Mouse (Mus musculus) liver, postnatal 0 days (tissue): ENCODE data around the gene Tex38. TPM values are rescaled to one million over a fixed set of nuclear protein-coding genes. Genes with fewer than 3 reads are reported as not detected.

ENCODE experiments used
- ATAC-seq: fragments of 200-750 bp; cut with Nextera tagmentation; 2 replicates; pipeline ENCODE4 v1.8.0; 2017; ENCODE audit warnings: mild to moderate bottlenecking, moderate library complexity
- DNase-seq: peaks from one replicate; pipeline ENCODE4 v3.0.0-alpha.2; 2016
- H3K27ac ChIP-seq: fragments of 300-500 bp; sonication (generic); 2 replicates; pipeline ENCODE4 v1.5.1; 2014; ENCODE audit warnings: antibody characterized with exemption, moderate library complexity, mild to moderate bottlenecking, low read depth
- H3K27me3 ChIP-seq: fragments of 300-500 bp; sonication (generic); 2 replicates; pipeline ENCODE4 v1.6.1; 2014; ENCODE audit warnings: low read length, control low read depth, mixed read lengths; ENCODE audit not compliant: insufficient read depth
- H3K36me3 ChIP-seq: fragments of 300-500 bp; sonication (generic); replicated peaks from 2 replicates; pipeline ENCODE4 v1.6.1; 2014; ENCODE audit warnings: mild to moderate bottlenecking, control low read depth, low read length, moderate library complexity, mixed read lengths; ENCODE audit not compliant: insufficient read depth
- H3K4me1 ChIP-seq: fragments of 300-500 bp; sonication (generic); 2 replicates; pipeline ENCODE4 v1.6.1; 2014; ENCODE audit warnings: antibody characterized with exemption, mild to moderate bottlenecking, control low read depth; ENCODE audit not compliant: insufficient read depth
- H3K4me2 ChIP-seq: fragments of 300-500 bp; sonication (generic); 2 replicates; pipeline ENCODE4 v1.6.1; 2014; ENCODE audit warnings: low read depth, mild to moderate bottlenecking, low read length, moderate library complexity, mixed read lengths
- H3K4me3 ChIP-seq: fragments of 300-500 bp; sonication (generic); 2 replicates; pipeline ENCODE4 v1.5.1; 2014; ENCODE audit warnings: low read depth, low read length
- H3K9ac ChIP-seq: fragments of 300-500 bp; sonication (generic); replicated peaks from 2 replicates; pipeline ENCODE4 v1.6.1; 2014; ENCODE audit warnings: mild to moderate bottlenecking, moderate library complexity
- H3K9me3 ChIP-seq: fragments of 300-500 bp; sonication (generic); 2 replicates; pipeline ENCODE4 v1.6.1; 2016; ENCODE audit warnings: mild to moderate bottlenecking, control low read depth, low read length, mixed read lengths
- CTCF ChIP-seq: sonication (generic); IDR thresholded peaks from 2 replicates; pipeline ENCODE4 v1.5.1; 2016; ENCODE audit warnings: antibody characterized with exemption, low read depth
- EP300 ChIP-seq: IDR thresholded peaks from 2 replicates; pipeline ENCODE4 v1.6.1; 2016; ENCODE audit warnings: antibody characterized with exemption, low read depth, mild to moderate bottlenecking
- WGBS: fragments of 180-500 bp; shearing (Covaris S2); extraction: QIAGEN DNeasy Blood & Tissue Kit; methylation state at CpG from one replicate; pipeline ENCODE4 v1.1.7; 2014; ENCODE audit not compliant: insufficient replicate concordance; 5-methylcytosine and 5-hydroxymethylcytosine counted together
- polyA plus RNA-seq: library from polyadenylated mRNA; unstranded; fragments of >200 nt; fragmentation: Nextera tagmentation; extraction: Ambion mirVana; gene quantifications from 2 replicates; pipeline ENCODE4 v1.2.1, GENCODE M21; 2015

The Tex38 gene
- polyA plus RNA-seq, 1 experiment from 2014 or later, result 0.22 TPM

- Histone ChIP-seq H3K4me1 (peaks cover 18% of the 10 kb centered on the region), H3K36me3 (peaks cover 5% of the 10 kb centered on the region; the same call in 1 of the 2 replicates), H3K27ac (peak overlapping the region; percentile 92), H3K27me3 (no peaks in the 10 kb centered on the region), H3K9ac (peak overlapping the region; percentile 95), H3K4me3 (peak overlapping the region; percentile 97), H3K4me2 (peak overlapping the region; percentile 89), H3K9me3 (no peaks in the 10 kb centered on the region)
- ATAC-seq (no peak), DNase-seq (no peak)
- 27% methylated on average over 13 of the region's 13 CpGs for WGBS
- TF ChIP-seq EP300 (no peak), CTCF (no peak)
Measured at GRCm38 (mm10) chr4:115738481-115738985, 42.3 kb downstream of the Tex38 start.

- no peaks in the 10 kb centered on the region for H3K9me3 ChIP-seq
- peak; percentile 99 for DNase-seq
- H3K27ac ChIP-seq, result peak within 1 kb of the TSS; percentile 92
- no peaks in the 10 kb centered on the region for H3K27me3 ChIP-seq
- H3K36me3 ChIP-seq, result no peaks in the 10 kb centered on the region; the same call in 1 of the 2 replicates
- H3K4me2 ChIP-seq, result peak within 1 kb of the TSS; percentile 89
- TF ChIP-seq CTCF (peak; percentile 65), EP300 (peak; percentile 18; the same call in 1 of the 2 replicates)
- peaks cover 18% of the 10 kb centered on the region for H3K4me1 ChIP-seq
- WGBS, result 1% methylated on average over 45 of the region's 45 CpGs
- ATAC-seq, result peak; percentile 100
- H3K4me3 ChIP-seq, result peak within 1 kb of the TSS; percentile 97
- peak within 1 kb of the TSS; percentile 95 for H3K9ac ChIP-seq
Measured at GRCm38 (mm10) chr4:115737551-115738041, 43.2 kb downstream of the Tex38 start, which contains the start of gene Efcab14. Gene Efcab14 (plus strand): TSS chr4:115737744.

- Histone ChIP-seq H3K27me3 (no peaks in the 10 kb centered on the region), H3K27ac (no peak overlapping the region), H3K4me3 (no peak overlapping the region), H3K4me1 (peaks cover 18% of the 10 kb centered on the region), H3K4me2 (no peak overlapping the region), H3K9ac (no peak overlapping the region), H3K36me3 (no peaks in the 10 kb centered on the region), H3K9me3 (no peaks in the 10 kb centered on the region)
- TF ChIP-seq EP300 (no peak), CTCF (no peak)
- WGBS, result 61% methylated on average over 4 of the region's 4 CpGs
- DNase-seq (no peak), ATAC-seq (no peak)
Measured at GRCm38 (mm10) chr4:115734867-115735266, 46.0 kb downstream of the Tex38 start.

- no peaks in the 10 kb centered on the region for H3K27me3 ChIP-seq
- no peak for DNase-seq
- H3K9ac ChIP-seq, result no peak overlapping the region
- H3K4me2 ChIP-seq, result no peak overlapping the region
- peaks cover 10% of the 10 kb centered on the region for H3K4me1 ChIP-seq
- no peaks in the 10 kb centered on the region for H3K9me3 ChIP-seq
- no peak for TF ChIP-seq CTCF
- no peaks in the 10 kb centered on the region for H3K36me3 ChIP-seq
- ATAC-seq, result no peak
- H3K4me3 ChIP-seq, result no peak overlapping the region
- H3K27ac ChIP-seq, result no peak overlapping the region
- 56% methylated on average over 5 of the region's 5 CpGs for WGBS
Measured at GRCm38 (mm10) chr4:115733746-115734145, 47.1 kb downstream of the Tex38 start.

GRCm38 (mm10) chr4:115732223-115732818, 48.5 kb downstream of the Tex38 start:
- Histone ChIP-seq H3K27me3 (no peaks in the 10 kb centered on the region), H3K9ac (no peak overlapping the region), H3K4me3 (no peak overlapping the region), H3K27ac (no peak overlapping the region), H3K4me1 (peaks cover 4% of the 10 kb centered on the region), H3K9me3 (no peaks in the 10 kb centered on the region), H3K36me3 (no peaks in the 10 kb centered on the region), H3K4me2 (no peak overlapping the region)
- TF ChIP-seq EP300 (no peak), CTCF (no peak)
- DNase-seq (no peak), ATAC-seq (no peak)
- WGBS, result 23% methylated on average over 3 of the region's 3 CpGs

GRCm38 (mm10) chr4:115731588-115732222, 49.1 kb downstream of the Tex38 start:
- TF ChIP-seq CTCF (peak; percentile 94), EP300 (no peak)
- WGBS, result 14% methylated on average over 7 of the region's 7 CpGs
- Histone ChIP-seq H3K4me3 (no peak overlapping the region), H3K9ac (no peak overlapping the region), H3K9me3 (no peaks in the 10 kb centered on the region), H3K4me1 (no peaks in the 10 kb centered on the region), H3K4me2 (no peak overlapping the region), H3K27ac (no peak overlapping the region), H3K36me3 (no peaks in the 10 kb centered on the region), H3K27me3 (no peaks in the 10 kb centered on the region)
- peak; percentile 81 for DNase-seq
- peak; percentile 70 for ATAC-seq

Other genes with a start within 250 kb of the Tex38 start
- 108 and 116 TPM in 2 replicates for gene Cyp4a31, start 217.4 kb downstream of the Tex38 start, polyA plus RNA-seq
- 16.1 and 18.5 TPM in 2 replicates for gene Cyp4a32, start 180.0 kb downstream of the Tex38 start, polyA plus RNA-seq
- 10.5 and 12.6 TPM in 2 replicates for gene Cyp4b1, start 133.3 kb downstream of the Tex38 start, polyA plus RNA-seq
- 8.3 and 8.4 TPM in 2 replicates for gene Efcab14, start 43.3 kb downstream of the Tex38 start, polyA plus RNA-seq
- gene Atpaf1, start 3.8 kb upstream of the Tex38 start, polyA plus RNA-seq, result 14.5 and 15.2 TPM in 2 replicates
- 7.3 and 10.0 TPM in 2 replicates for gene Mob3c, start 47.1 kb upstream of the Tex38 start, polyA plus RNA-seq
- 31.6 and 37.0 TPM in 2 replicates for gene Mknk1, start 58.2 kb upstream of the Tex38 start, polyA plus RNA-seq
- not detected in 2 replicates for gene Kncn, start 103.4 kb upstream of the Tex38 start, polyA plus RNA-seq
- gene 6430628N08Rik, start 109.6 kb upstream of the Tex38 start, polyA plus RNA-seq, result not detected in 2 replicates
- gene Dmbx1, start 158.9 kb upstream of the Tex38 start, polyA plus RNA-seq, result not detected in 2 replicates
- 31.4 and 34.2 TPM in 2 replicates for gene Faah, start 236.9 kb upstream of the Tex38 start, polyA plus RNA-seq